8 mouse cellular contexts compared by ENCODE assay signal in the genomic region with DNA sequence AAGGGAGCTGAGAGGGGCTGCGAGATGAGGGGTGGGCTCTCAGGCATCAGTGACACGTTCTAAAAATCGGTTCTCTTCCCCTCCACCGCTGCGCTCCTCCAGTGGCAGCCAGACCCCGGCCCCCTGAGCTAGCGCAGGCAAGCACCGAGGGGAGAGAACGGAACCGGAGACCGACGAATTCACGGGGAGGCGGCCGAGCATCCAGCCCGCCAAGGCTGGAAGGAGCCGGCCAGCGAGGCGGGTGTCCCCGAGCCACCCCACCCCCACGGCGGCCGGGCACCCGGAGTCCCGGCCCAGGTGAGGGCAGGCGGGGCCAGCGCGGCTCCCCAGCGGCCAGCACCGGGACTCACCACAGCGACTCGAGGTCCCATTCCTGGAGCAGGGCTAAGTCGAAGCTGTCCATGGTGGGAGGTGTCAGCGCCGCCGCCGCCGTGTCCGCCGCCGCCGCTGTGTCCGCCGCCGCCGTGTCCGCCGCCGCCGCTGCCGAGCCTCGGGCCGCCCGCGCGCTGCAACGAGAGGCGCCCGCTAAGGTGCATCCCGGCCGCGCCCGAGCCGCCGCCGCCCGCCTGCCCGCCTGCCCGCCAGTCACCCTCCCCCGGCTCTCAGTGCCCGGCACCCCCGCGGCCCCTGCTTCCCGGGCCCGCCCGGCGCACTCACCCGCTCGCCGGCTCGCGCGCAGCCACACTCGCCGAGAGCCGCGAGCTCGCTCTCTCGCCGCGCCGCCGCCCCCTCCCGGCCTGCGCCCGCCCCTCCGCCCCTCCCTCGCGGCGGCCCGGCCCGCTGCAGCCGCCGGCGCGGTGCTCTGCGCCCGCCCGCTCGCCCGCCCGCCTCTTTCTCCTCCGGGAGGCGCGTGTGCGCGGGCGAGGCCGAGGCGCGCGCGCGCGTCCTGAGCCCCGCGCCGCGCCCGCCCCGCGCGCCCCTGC. TPM values are rescaled to one million over a fixed set of nuclear protein-coding genes. Genes with fewer than 3 reads are reported as not detected.
DNase-seq lines count a peak whose midpoint lies in the region; ATAC-seq and TF ChIP-seq lines count a peak whose summit lies in the region.

No protein-coding gene starts in this region.

- ATAC-seq in kidney, embryonic 15.5 days (replicated peaks; ENCODE audit: low FRiP score), result peak; percentile 82
- ATAC-seq in liver, embryonic 14.5 days (ENCODE audit: insufficient read depth), result no peak; the same call in 1 of the 2 replicates
- ATAC-seq in neural tube, embryonic 12.5 days (ENCODE audit: low FRiP score, low read depth), result peak; percentile 78

- H3K4me1 ChIP-seq in heart, adult 2 months (ENCODE audit: control insufficient read depth, insufficient read depth, low read length), result peaks cover 3% of the 10 kb centered on the region; the same call in 1 of the 2 replicates
- H3K4me1 ChIP-seq in kidney, embryonic 15.5 days, result peaks cover 36% of the 10 kb centered on the region
- no peaks in the 10 kb centered on the region for H3K4me1 ChIP-seq in liver, embryonic 14.5 days (replicated peaks; ENCODE audit: control insufficient read depth in 2 of 2, insufficient read depth in 2 of 2, low read length in 1 of 2)
- peaks cover 41% of the 10 kb centered on the region for H3K4me1 ChIP-seq in neural tube, embryonic 12.5 days

- TF ChIP-seq EP300 in heart, adult 2 months (IDR thresholded peaks at IDR 0.05; ENCODE audit: insufficient read depth, low read depth, low read length), result no peak
- no peak for TF ChIP-seq EP300 in liver, embryonic 14.5 days (IDR thresholded peaks at IDR 0.05; ENCODE audit: low read depth)

- peak overlapping the region; percentile 72 for H3K9ac ChIP-seq in heart, adult 2 months (ENCODE audit: low read depth, low read length)
- H3K9ac ChIP-seq in kidney, embryonic 15.5 days, result peak overlapping the region; percentile 82
- no peak overlapping the region for H3K9ac ChIP-seq in liver, embryonic 14.5 days (replicated peaks)
- H3K9ac ChIP-seq in neural tube, embryonic 12.5 days, result peak overlapping the region; percentile 90

- WGBS in heart, adult 2 months, result 5% methylated on average over 108 of the region's 133 CpGs
- 1% methylated on average over 92 of the region's 133 CpGs for WGBS in kidney, embryonic 15.5 days
- WGBS in liver, embryonic 14.5 days (ENCODE audit: insufficient replicate concordance), result under 1% methylated on average over 108 of the region's 133 CpGs
- under 1% methylated on average over 92 of the region's 133 CpGs for WGBS in neural tube, embryonic 12.5 days

- peak overlapping the region; percentile 52 for H3K4me3 ChIP-seq in heart, adult 2 months
- peak overlapping the region; percentile 85 for H3K4me3 ChIP-seq in kidney, embryonic 15.5 days (replicated peaks)
- peak overlapping the region; percentile 44 to 50 for H3K4me3 ChIP-seq in liver, embryonic 14.5 days (ENCODE audit: insufficient read depth in 1 of 2, low read depth in 2 of 2, low read length in 2 of 2)
- H3K4me3 ChIP-seq in neural tube, embryonic 12.5 days, result peak overlapping the region; percentile 87

- H3K9me3 ChIP-seq in kidney, embryonic 15.5 days (replicated peaks), result no peaks in the 10 kb centered on the region
- no peaks in the 10 kb centered on the region for H3K9me3 ChIP-seq in liver, embryonic 14.5 days (ENCODE audit: control insufficient read depth, low read length)
- no peaks in the 10 kb centered on the region for H3K9me3 ChIP-seq in neural tube, embryonic 12.5 days

- H3K27me3 ChIP-seq in heart, adult 2 months (ENCODE audit: control insufficient read depth, insufficient read depth, low read length), result peaks cover 10% of the 10 kb centered on the region
- H3K27me3 ChIP-seq in kidney, embryonic 15.5 days, result peaks cover 21% of the 10 kb centered on the region
- peaks cover 50% of the 10 kb centered on the region for H3K27me3 ChIP-seq in liver, embryonic 14.5 days (ENCODE audit: control insufficient read depth, insufficient read depth, low read length)
- no peaks in the 10 kb centered on the region for H3K27me3 ChIP-seq in neural tube, embryonic 12.5 days (replicated peaks)

- peak; percentile 5 for DNase-seq in kidney, adult 11 months
- no peak for DNase-seq in kidney, adult 8-10 months
- DNase-seq in embryo, embryonic 10.5 days (ENCODE audit: low spot score), result peak; percentile 75
- peak; percentile 70 for DNase-seq in heart, adult 2 months
- DNase-seq in liver, embryonic 14.5 days (ENCODE audit: low read depth in 3 of 3, low spot score in 3 of 3), result no peak
- DNase-seq in testis, postnatal 10 days (ENCODE audit: low spot score), result peak; percentile 73

- intact Hi-C loops in heart, adult 2 months (cut with DNase I), result loop anchor here (10.0 kb wide), 1 partner anchor 442 kb away; no protein-coding TSS in a partner anchor

- H3K27ac ChIP-seq in heart, adult 2 months, result no peak overlapping the region
- peak overlapping the region; percentile 97 for H3K27ac ChIP-seq in kidney, embryonic 15.5 days
- no peak overlapping the region for H3K27ac ChIP-seq in liver, embryonic 14.5 days
- H3K27ac ChIP-seq in neural tube, embryonic 12.5 days, result peak overlapping the region; percentile 92

- H3K36me3 ChIP-seq in heart, adult 2 months (ENCODE audit: control insufficient read depth, insufficient read depth, low read length), result no peaks in the 10 kb centered on the region
- H3K36me3 ChIP-seq in kidney, embryonic 15.5 days, result no peaks in the 10 kb centered on the region
- H3K36me3 ChIP-seq in liver, embryonic 14.5 days (replicated peaks; ENCODE audit: control insufficient read depth, insufficient read depth, low read depth), result no peaks in the 10 kb centered on the region
- no peaks in the 10 kb centered on the region for H3K36me3 ChIP-seq in neural tube, embryonic 12.5 days

- peak overlapping the region; percentile 96 for H3K4me2 ChIP-seq in kidney, embryonic 15.5 days
- peak overlapping the region; percentile 58 for H3K4me2 ChIP-seq in liver, embryonic 14.5 days (ENCODE audit: low read depth)
- peak overlapping the region; percentile 88 for H3K4me2 ChIP-seq in neural tube, embryonic 12.5 days (replicated peaks)

- TF ChIP-seq CTCF in heart, adult 2 months (IDR thresholded peaks at IDR 0.05), result 0 out of 2 replicates have a peak, but pooled peaks have one; percentile 5
- TF ChIP-seq CTCF in liver, embryonic 14.5 days (IDR thresholded peaks at IDR 0.05; ENCODE audit: low read depth), result no peak

- no peak for TF ChIP-seq POLR2A in heart, adult 2 months (IDR thresholded peaks at IDR 0.05; ENCODE audit: insufficient read depth, low read depth, low read length)

- H3K79me2 ChIP-seq in heart, adult 2 months (replicated peaks; ENCODE audit: control insufficient read depth, insufficient read depth, low read length), result no peaks in the 10 kb centered on the region

RNA-seq across cellular contexts. Expression of a gene that starts 37.8 kb away (rescaled TPM):
- 1 to 10 TPM; 1.4 to 3.1 TPM for total RNA-seq in heart, adult 2 months (2021)
- polyA plus RNA-seq in heart, adult 2 months (2012; rRNA removed), result 2.4 and 3.2 TPM in 2 replicates
- 7.5 and 9.1 TPM in 2 replicates for polyA plus RNA-seq in kidney, embryonic 15.5 days (2015; fragmentation: Nextera tagmentation; extraction: Ambion mirVana)
- 0.22 and 0.34 TPM in 2 replicates for polyA plus RNA-seq in liver, embryonic 14.5 days (2012; rRNA removed)
- polyA plus RNA-seq in liver, embryonic 14.5 days (2014; fragmentation: Nextera tagmentation; extraction: Ambion mirVana), result 0.18 and 0.47 TPM in 2 replicates
- polyA plus RNA-seq in neural tube, embryonic 12.5 days (2016; fragmentation: Nextera tagmentation; extraction: Ambion mirVana), result 37.7 and 38.8 TPM in 2 replicates

Comparison
In these comparisons a context has a peak if more than half of its experiments do, and no peak if none do; other contexts are left out.
1. DNase-seq: peak in kidney, adult 11 months (single experiment), embryo, embryonic 10.5 days (single experiment), heart, adult 2 months (2 of 2) and testis, postnatal 10 days (single experiment); none in kidney, adult 8-10 months (0 of 2) and liver, embryonic 14.5 days (0 of 3).
2. H3K27ac ChIP-seq: peak in kidney, embryonic 15.5 days (single experiment) and neural tube, embryonic 12.5 days (single experiment); none in heart, adult 2 months (single experiment) and liver, embryonic 14.5 days (single experiment).
3. Peak in every context shown above with its lines, with median percentiles within 50 percentile points of each other: H3K4me3 ChIP-seq and H3K4me2 ChIP-seq.